Mouse (Mus musculus) lung, adult 2 months (tissue): ENCODE data around the gene Mtfp1.

ENCODE experiments used
- CTCF ChIP-seq: fragments of 200-500 bp; IDR thresholded peaks from 2 replicates; pipeline ENCODE4 v1.5.1; 2011; ENCODE audit warnings: mild to moderate bottlenecking, low read length, control low read depth; ENCODE audit not compliant: insufficient read depth
- POLR2A ChIP-seq: fragments of 200-500 bp; IDR thresholded peaks from 2 replicates; pipeline ENCODE4 v1.6.1; 2011; ENCODE audit warnings: low read depth, mild to moderate bottlenecking, control low read depth, low read length, borderline replicate concordance; ENCODE audit errors: extremely low read depth

DNA sequence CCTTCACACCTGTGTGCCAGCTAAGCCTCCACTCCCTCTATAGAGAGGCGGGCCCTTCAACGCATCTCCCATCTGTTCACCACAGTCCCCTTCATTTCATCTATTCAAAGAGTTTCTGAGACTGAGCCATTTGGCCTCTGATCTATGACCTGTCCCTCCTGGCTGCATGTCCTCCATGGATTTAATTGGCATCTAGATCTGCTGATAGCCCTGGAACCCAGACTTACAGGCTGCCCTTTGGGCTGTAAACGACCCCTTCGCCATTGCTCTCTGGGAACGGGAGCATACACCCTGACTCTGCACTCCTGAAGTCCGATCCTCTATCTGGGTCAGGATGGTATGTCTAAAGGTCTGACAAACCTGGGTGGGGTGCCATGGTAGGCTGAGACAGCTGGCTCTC, 17.6 kb upstream of the Mtfp1 start:
- no peak for TF ChIP-seq CTCF
- no peak for TF ChIP-seq POLR2A
